Mouse (Mus musculus): ENCODE measurements at regions not wholly inside any gene's neighbourhood (a gene's known extent, or its start where the extent isn't known, plus 50 kb on each side); places are given as distances from the start of the nearest gene placed in this dataset.

GRCm38 (mm10) chr13:45239153-45239552, 150.4 kb upstream of the Mylip start:
- Histone ChIP-seq H3K9ac (ENCODE audit: control insufficient read depth, low read depth, low read length, poor library complexity, severe bottlenecking) (no peak overlapping the region), H3K27me3 (ENCODE audit: control insufficient read depth in 1 of 2, insufficient read depth in 2 of 2, low read length in 2 of 2) (no peaks in the 10 kb centered on the region), H3K4me3 (ENCODE audit: control insufficient read depth in 1 of 2, insufficient read depth in 1 of 2, low read depth in 2 of 2, low read length in 2 of 2) (no peak overlapping the region), H3K79me2 (ENCODE audit: control insufficient read depth, insufficient read depth, low read length, poor library complexity) (no peaks in the 10 kb centered on the region), H3K36me3 (ENCODE audit: control insufficient read depth in 1 of 2, insufficient read depth in 2 of 2, low read length in 2 of 2) (no peaks in the 10 kb centered on the region), H3K27ac (ENCODE audit: control insufficient read depth, low read depth, low read length) (no peak overlapping the region), H3K4me1 (ENCODE audit: control insufficient read depth in 1 of 2, insufficient read depth in 2 of 2, low read length in 2 of 2) (no peaks in the 10 kb centered on the region), H3K9me3 (replicated peaks; ENCODE audit: insufficient read depth, low read length) (no peaks in the 10 kb centered on the region)
- DNase-seq (ENCODE audit: low read depth, low spot score): no peak
- TF ChIP-seq RCOR1 (IDR thresholded peaks at IDR 0.05; ENCODE audit: low read depth, low read length): no peak
- TF ChIP-seq MAZ (IDR thresholded peaks at IDR 0.05; ENCODE audit: low read depth, low read length): no peak
- TF ChIP-seq MXI1 (IDR thresholded peaks at IDR 0.05; ENCODE audit: low read depth, low read length): no peak

GRCm38 (mm10) chr13:45240009-45240653, 149.4 kb upstream of the Mylip start:
- no peak overlapping the region for H3K4me3 ChIP-seq (ENCODE audit: control insufficient read depth in 1 of 2, insufficient read depth in 1 of 2, low read depth in 2 of 2, low read length in 2 of 2)
- H3K4me1 ChIP-seq (ENCODE audit: control insufficient read depth in 1 of 2, insufficient read depth in 2 of 2, low read length in 2 of 2): no peaks in the 10 kb centered on the region
- no peak overlapping the region for H3K27ac ChIP-seq (ENCODE audit: control insufficient read depth, low read depth, low read length)
- peak; percentile 7 for DNase-seq (ENCODE audit: low read depth, low spot score)
- H3K9me3 ChIP-seq (replicated peaks; ENCODE audit: insufficient read depth, low read length): no peaks in the 10 kb centered on the region
- H3K79me2 ChIP-seq (ENCODE audit: control insufficient read depth, insufficient read depth, low read length, poor library complexity): no peaks in the 10 kb centered on the region
- H3K27me3 ChIP-seq (ENCODE audit: control insufficient read depth in 1 of 2, insufficient read depth in 2 of 2, low read length in 2 of 2): no peaks in the 10 kb centered on the region
- no peak overlapping the region for H3K9ac ChIP-seq (ENCODE audit: control insufficient read depth, low read depth, low read length, poor library complexity, severe bottlenecking)
- no peak for TF ChIP-seq TAL1 (IDR thresholded peaks at IDR 0.05; ENCODE audit: low read length)
- no peak for TF ChIP-seq MYB (IDR thresholded peaks at IDR 0.05; ENCODE audit: low read depth, low read length)
- no peak for TF ChIP-seq MYC (IDR thresholded peaks at IDR 0.05; ENCODE audit: low read depth, low read length)
- peak; percentile 12; the same call in 1 of the 2 replicates for TF ChIP-seq RAD21 (IDR thresholded peaks at IDR 0.05; ENCODE audit: low read depth, low read length)
- peak in 2 of 3 experiments; percentile 10 to 24; a peak in 1 of 6 replicates for TF ChIP-seq CTCF (IDR thresholded peaks at IDR 0.05 in 2 of 3, conservative IDR thresholded peaks at IDR 0.05 in 1 of 3; ENCODE audit: control insufficient read depth in 1 of 3, insufficient read depth in 1 of 3, low read depth in 2 of 3, low read length in 3 of 3, poor library complexity in 1 of 3, severe bottlenecking in 1 of 3)
- no peak for TF ChIP-seq MXI1 (IDR thresholded peaks at IDR 0.05; ENCODE audit: low read depth, low read length)
- peak; percentile 35 for TF ChIP-seq SMC3 (IDR thresholded peaks at IDR 0.05; ENCODE audit: low read depth, low read length)
- TF ChIP-seq KAT2A (conservative IDR thresholded peaks at IDR 0.05; ENCODE audit: low read depth, low read length): no peak
- no peak for TF ChIP-seq E2F4 (IDR thresholded peaks at IDR 0.05; ENCODE audit: borderline replicate concordance, low read depth, low read length)
- H3K36me3 ChIP-seq (ENCODE audit: control insufficient read depth in 1 of 2, insufficient read depth in 2 of 2, low read length in 2 of 2): no peaks in the 10 kb centered on the region

- no peak overlapping the region for H3K9ac ChIP-seq (ENCODE audit: control insufficient read depth, low read depth, low read length, poor library complexity, severe bottlenecking)
- H3K36me3 ChIP-seq (ENCODE audit: control insufficient read depth in 1 of 2, insufficient read depth in 2 of 2, low read length in 2 of 2): no peaks in the 10 kb centered on the region
- H3K4me1 ChIP-seq (ENCODE audit: control insufficient read depth in 1 of 2, insufficient read depth in 2 of 2, low read length in 2 of 2): no peaks in the 10 kb centered on the region
- no peak for TF ChIP-seq ZKSCAN1 (IDR thresholded peaks at IDR 0.05; ENCODE audit: low read depth, low read length)
- no peak for TF ChIP-seq TAL1 (IDR thresholded peaks at IDR 0.05; ENCODE audit: low read length)
- TF ChIP-seq ZC3H11A (IDR thresholded peaks at IDR 0.05; ENCODE audit: low read depth, low read length): no peak
- no peak for TF ChIP-seq SIN3A (IDR thresholded peaks at IDR 0.05; ENCODE audit: low read length)
- H3K4me3 ChIP-seq (ENCODE audit: control insufficient read depth in 1 of 2, insufficient read depth in 1 of 2, low read depth in 2 of 2, low read length in 2 of 2): no peak overlapping the region
- no peak overlapping the region for H3K27ac ChIP-seq (ENCODE audit: control insufficient read depth, low read depth, low read length)
- DNase-seq (ENCODE audit: low read depth, low spot score): no peak
- no peaks in the 10 kb centered on the region for H3K79me2 ChIP-seq (ENCODE audit: control insufficient read depth, insufficient read depth, low read length, poor library complexity)
- no peaks in the 10 kb centered on the region for H3K27me3 ChIP-seq (ENCODE audit: control insufficient read depth in 1 of 2, insufficient read depth in 2 of 2, low read length in 2 of 2)
- H3K9me3 ChIP-seq (replicated peaks; ENCODE audit: insufficient read depth, low read length): no peaks in the 10 kb centered on the region
Observed at GRCm38 (mm10) chr13:45242261-45242660, 147.3 kb upstream of the Mylip start.
